Mouse (Mus musculus) right cerebral cortex, adult 2 months (tissue): ENCODE results near the gene Glipr1l1.
"Not testable (repeated sequence)": the region's sequence is repeated elsewhere in the genome, so short reads cannot be mapped to it uniquely, and the experiment has no call there.

Experiments used
- DNase-seq, 2 experiments: peaks; one replicate each; pipeline ENCODE4 v3.0.0; 2021 to 2022; ENCODE audit warnings: low spot score in 2 of 2

The Glipr1l1 gene

GRCm38 (mm10) chr10:112059702-112060582 is at the start of gene Glipr1l1:
Glipr1l1 (plus strand) TSS chr10:112060189.
- DNase-seq = peak; percentile 86 to 88

- no peak for DNase-seq
Observed at GRCm38 (mm10) chr10:112023585-112023984, 36.4 kb upstream of the Glipr1l1 start.

GRCm38 (mm10) chr10:112028689-112029088 is 31.3 kb upstream of the Glipr1l1 start:
- DNase-seq = not testable (repeated sequence)

- not testable (repeated sequence) for DNase-seq
Observed at GRCm38 (mm10) chr10:112043523-112043922, 16.5 kb upstream of the Glipr1l1 start.

GRCm38 (mm10) chr10:112044283-112044682 is 15.7 kb upstream of the Glipr1l1 start:
- DNase-seq = not testable (repeated sequence)

- DNase-seq = no peak
Observed at GRCm38 (mm10) chr10:112051220-112051619, 8.8 kb upstream of the Glipr1l1 start.

GRCm38 (mm10) chr10:112051956-112052355 is 8.0 kb upstream of the Glipr1l1 start:
- DNase-seq = not testable (repeated sequence)

- DNase-seq = not testable (repeated sequence)
Observed at GRCm38 (mm10) chr10:112060583-112060934, 570 bp downstream of the Glipr1l1 start.

- DNase-seq = no peak
Observed at GRCm38 (mm10) chr10:112080044-112080443, 20.1 kb downstream of the Glipr1l1 start.

GRCm38 (mm10) chr10:112083157-112083556 is 23.2 kb downstream of the Glipr1l1 start, which contains the start of gene Glipr1l2:
Glipr1l2 (plus strand) TSS chr10:112083354.
- DNase-seq = no peak

- DNase-seq = peak; percentile 75 to 78
Observed at GRCm38 (mm10) chr10:112105785-112106184, 45.8 kb downstream of the Glipr1l1 start.

- no peak for DNase-seq
Observed at GRCm38 (mm10) chr10:112110401-112110800, 50.4 kb downstream of the Glipr1l1 start.

- not testable (repeated sequence) for DNase-seq
Observed at GRCm38 (mm10) chr10:112125090-112125489, 65.1 kb downstream of the Glipr1l1 start.

GRCm38 (mm10) chr10:112127682-112128230 is 67.8 kb downstream of the Glipr1l1 start:
- DNase-seq = not testable (repeated sequence)
